Mouse (Mus musculus): ENCODE measurements around the gene Sema3e.

- TF ChIP-seq CTCF (IDR thresholded peaks at IDR 0.05), result no peak
- no peak for TF ChIP-seq EP300 (IDR thresholded peaks at IDR 0.05)
These were observed 63.0 kb downstream of the Sema3e start for GRCm38 (mm10) chr5:14088100-14088499.

Measured in lung, postnatal 0 days (tissue).